Mouse (Mus musculus) midbrain, embryonic 15.5 days (tissue): Measurements from ENCODE around the gene Twf1. TPM values are rescaled to one million over a fixed set of nuclear protein-coding genes. Genes with fewer than 3 reads are reported as not detected.

Source experiments
- ATAC-seq: fragments of 200-750 bp; cut with Nextera tagmentation; replicated peaks from 2 replicates; pipeline ENCODE4 v1.8.0; 2017; ENCODE audit warnings: moderate TSS enrichment
- H3K27ac ChIP-seq: fragments of 300-500 bp; sonication (generic); 2 replicates; pipeline ENCODE4 v1.5.1; 2015; ENCODE audit warnings: mild to moderate bottlenecking, inconsistent platforms
- H3K27me3 ChIP-seq: fragments of 300-500 bp; sonication (generic); replicated peaks from 2 replicates; pipeline ENCODE4 v1.6.1; 2015; ENCODE audit warnings: inconsistent platforms
- H3K36me3 ChIP-seq: fragments of 300-500 bp; sonication (generic); replicated peaks from 2 replicates; pipeline ENCODE4 v1.6.1; 2015; ENCODE audit warnings: inconsistent platforms
- H3K4me1 ChIP-seq: fragments of 300-500 bp; sonication (generic); 2 replicates; pipeline ENCODE4 v1.6.1; 2015; ENCODE audit warnings: inconsistent platforms
- H3K4me2 ChIP-seq: fragments of 300-500 bp; sonication (generic); 2 replicates; pipeline ENCODE4 v1.6.1; 2015; ENCODE audit warnings: inconsistent platforms, mild to moderate bottlenecking, moderate library complexity
- H3K4me3 ChIP-seq: fragments of 300-500 bp; sonication (generic); 2 replicates; pipeline ENCODE4 v1.5.1; 2015; ENCODE audit warnings: mild to moderate bottlenecking, inconsistent platforms
- H3K9ac ChIP-seq: fragments of 300-500 bp; sonication (generic); 2 replicates; pipeline ENCODE4 v1.6.1; 2015; ENCODE audit warnings: mild to moderate bottlenecking, inconsistent platforms
- H3K9me3 ChIP-seq: fragments of 300-500 bp; sonication (generic); 2 replicates; pipeline ENCODE4 v1.6.1; 2016; ENCODE audit warnings: inconsistent platforms
- WGBS: fragments of 180-500 bp; shearing (Covaris S2); methylation state at CpG from one replicate; pipeline ENCODE4 v1.1.7; 2015; ENCODE audit warnings: mixed read lengths; 5-methylcytosine and 5-hydroxymethylcytosine counted together
- polyA plus RNA-seq: library from polyadenylated mRNA; unstranded; fragments of >200 nt; fragmentation: Nextera tagmentation; extraction: Ambion mirVana; gene quantifications from 2 replicates; pipeline ENCODE4 v1.2.1, GENCODE M21; 2015

Twf1 gene
- polyA plus RNA-seq, 1 experiment from 2014 or later, result 78.6 TPM

- H3K4me1 ChIP-seq, result no peaks in the 10 kb centered on the region
- no peaks in the 10 kb centered on the region for H3K9me3 ChIP-seq
- no peak overlapping the region for H3K4me2 ChIP-seq
- WGBS, result 94% methylated on average over 5 of the region's 5 CpGs
- no peaks in the 10 kb centered on the region for H3K36me3 ChIP-seq
- no peak overlapping the region for H3K9ac ChIP-seq
- no peak for ATAC-seq
- no peak overlapping the region for H3K4me3 ChIP-seq
- no peak overlapping the region for H3K27ac ChIP-seq
- no peaks in the 10 kb centered on the region for H3K27me3 ChIP-seq
These were observed 57.4 kb downstream of the Twf1 start for GRCm38 (mm10) chr15:94532306-94532705.

GRCm38 (mm10) chr15:94530519-94530918, 59.2 kb downstream of the Twf1 start:
- no peak for ATAC-seq
- 90% methylated on average over 3 of the region's 3 CpGs for WGBS
- no peaks in the 10 kb centered on the region for H3K9me3 ChIP-seq
- no peaks in the 10 kb centered on the region for H3K36me3 ChIP-seq
- H3K4me1 ChIP-seq, result no peaks in the 10 kb centered on the region
- H3K27me3 ChIP-seq, result no peaks in the 10 kb centered on the region
- no peak overlapping the region for H3K4me2 ChIP-seq
- H3K9ac ChIP-seq, result no peak overlapping the region
- H3K4me3 ChIP-seq, result no peak overlapping the region
- no peak overlapping the region for H3K27ac ChIP-seq

Other genes with a start within 250 kb of the Twf1 start
- gene Adamts20, start 124.5 kb downstream of the Twf1 start, polyA plus RNA-seq, result 2.1 and 2.5 TPM in 2 replicates
- gene Pus7l, start 46.3 kb downstream of the Twf1 start, polyA plus RNA-seq, result 5.1 and 5.2 TPM in 2 replicates
- gene Irak4, start 46.2 kb downstream of the Twf1 start, polyA plus RNA-seq, result 1.3 and 1.8 TPM in 2 replicates
- 12.3 and 12.4 TPM in 2 replicates for gene Tmem117, start 39.3 kb upstream of the Twf1 start, polyA plus RNA-seq